Mouse (Mus musculus) forebrain, embryonic 11.5 days (tissue): ENCODE measurements around the gene Hba-x. TPM values are rescaled to one million over a fixed set of nuclear protein-coding genes. Genes with fewer than 3 reads are reported as not detected.

Experiments
- ATAC-seq: fragments of 200-750 bp; cut with Nextera tagmentation; replicated peaks from 2 replicates; pipeline ENCODE4 v1.8.0; 2017; ENCODE audit warnings: moderate TSS enrichment; ENCODE audit not compliant: low FRiP score
- DNase-seq: peaks from one replicate; pipeline ENCODE4 v3.0.0-alpha.2; 2017; ENCODE audit warnings: low spot score
- H3K27ac ChIP-seq: fragments of 300-500 bp; sonication (generic); 2 replicates; pipeline ENCODE4 v1.5.1; 2014; ENCODE audit warnings: low read depth, low read length
- H3K27me3 ChIP-seq: fragments of 300-500 bp; sonication (generic); 2 replicates; pipeline ENCODE4 v1.6.1; 2014; ENCODE audit warnings: mild to moderate bottlenecking, low read length, mixed read lengths; ENCODE audit not compliant: control insufficient read depth, insufficient read depth
- H3K36me3 ChIP-seq: fragments of 300-500 bp; sonication (generic); 2 replicates; pipeline ENCODE4 v1.6.1; 2014; ENCODE audit warnings: mild to moderate bottlenecking, low read length, moderate library complexity, mixed read lengths; ENCODE audit not compliant: control insufficient read depth, insufficient read depth
- H3K4me1 ChIP-seq: fragments of 300-500 bp; sonication (generic); replicated peaks from 2 replicates; pipeline ENCODE4 v1.6.1; 2014; ENCODE audit warnings: low read length, mixed read lengths; ENCODE audit not compliant: control insufficient read depth, insufficient read depth
- H3K4me2 ChIP-seq: fragments of 300-500 bp; sonication (generic); 2 replicates; pipeline ENCODE4 v1.6.1; 2014; ENCODE audit warnings: low read depth, mild to moderate bottlenecking, low read length, moderate library complexity, mixed read lengths; ENCODE audit not compliant: severe bottlenecking
- H3K4me3 ChIP-seq: fragments of 300-500 bp; sonication (generic); 2 replicates; pipeline ENCODE4 v1.5.1; 2014; ENCODE audit warnings: low read depth, low read length
- H3K9ac ChIP-seq: fragments of 300-500 bp; sonication (generic); 2 replicates; pipeline ENCODE4 v1.6.1; 2014; ENCODE audit warnings: low read length
- H3K9me3 ChIP-seq: fragments of 300-500 bp; sonication (generic); 2 replicates; pipeline ENCODE4 v1.6.1; 2016; ENCODE audit warnings: low read length, mixed read lengths; ENCODE audit not compliant: control insufficient read depth
- WGBS: fragments of 180-500 bp; shearing (Covaris S2); extraction: QIAGEN DNeasy Blood & Tissue Kit; methylation state at CpG from one replicate; pipeline ENCODE4 v1.1.7; 2014; 5-methylcytosine and 5-hydroxymethylcytosine counted together
- polyA plus RNA-seq: library from polyadenylated mRNA; unstranded; fragments of >200 nt; fragmentation: Nextera tagmentation; extraction: Ambion mirVana; gene quantifications from 2 replicates; pipeline ENCODE4 v1.2.1, GENCODE M21; 2014

Gene Hba-x
- polyA plus RNA-seq, 1 experiment from 2014 or later: 3,516 TPM

DNA sequence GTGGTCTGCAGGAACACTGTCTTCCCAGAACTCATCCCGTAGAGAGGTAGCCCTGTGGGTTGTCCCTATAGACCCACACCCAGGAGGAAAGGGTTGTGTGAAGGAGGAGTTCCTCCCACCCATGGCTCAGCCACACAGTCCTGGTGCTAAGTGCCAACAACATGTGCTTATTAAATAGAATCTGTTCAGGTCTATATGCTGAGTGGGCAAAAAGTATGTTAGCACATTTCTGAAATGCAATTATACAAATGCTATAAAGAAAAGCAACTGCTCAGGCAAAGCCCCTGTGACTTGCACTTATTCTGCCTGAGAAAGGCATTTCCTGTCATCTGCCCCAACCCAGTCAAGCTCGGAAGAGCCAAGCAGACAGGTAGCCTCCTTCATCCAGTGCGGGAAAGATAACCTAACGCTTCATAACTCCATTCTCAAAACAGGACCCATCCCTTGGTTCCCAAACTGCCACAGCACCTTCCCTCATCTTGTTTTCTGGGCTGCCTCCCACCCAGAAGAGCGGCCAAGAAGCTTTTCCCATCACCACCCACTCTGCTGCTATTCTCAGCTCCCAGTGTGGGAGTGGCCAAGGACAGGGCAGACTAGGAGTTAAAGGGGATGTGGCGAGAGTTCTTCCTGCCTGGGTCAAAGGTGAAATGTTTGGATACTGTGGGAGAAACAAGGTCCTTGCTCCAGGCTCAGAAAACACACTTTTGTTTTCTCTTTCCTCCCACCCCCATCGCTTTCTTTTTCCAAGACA lies 32.8 kb upstream of the Hba-x start:
- 80% methylated on average over 7 of the region's 7 CpGs for WGBS

DNA sequence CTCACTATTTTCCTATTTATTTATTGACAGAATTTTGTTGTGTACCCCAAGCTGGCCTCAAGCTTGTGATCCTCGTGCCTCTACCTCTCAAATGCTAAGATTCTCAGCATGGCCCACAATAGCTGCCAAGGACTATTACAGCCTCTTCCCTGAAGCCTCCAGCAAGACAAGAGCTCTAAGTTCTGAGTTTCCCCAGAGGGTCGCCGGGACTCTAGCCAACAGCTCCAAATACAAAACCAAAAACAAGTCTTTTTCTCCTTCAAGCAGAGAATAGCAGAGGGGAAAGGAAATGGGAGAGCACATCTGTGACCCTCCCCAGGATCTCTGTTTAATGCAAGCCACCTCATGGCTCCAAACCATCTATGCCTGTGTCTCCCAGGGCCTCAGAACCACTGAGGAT lies 32.1 kb upstream of the Hba-x start:
- no peak overlapping the region for H3K4me3 ChIP-seq
- ATAC-seq (no peak), DNase-seq (no peak)
- H3K9me3 ChIP-seq: no peaks in the 10 kb centered on the region
- H3K27me3 ChIP-seq: no peaks in the 10 kb centered on the region
- no peaks in the 10 kb centered on the region for H3K4me1 ChIP-seq
- H3K4me2 ChIP-seq: no peak overlapping the region
- H3K9ac ChIP-seq: no peak overlapping the region
- H3K36me3 ChIP-seq: no peaks in the 10 kb centered on the region; the same call in 1 of the 2 replicates
- H3K27ac ChIP-seq: no peak overlapping the region
- WGBS: 85% methylated on average over 3 of the region's 3 CpGs

More for the DNA sequence above, 32.8 kb upstream of the Hba-x start:
- H3K4me3 ChIP-seq: no peak overlapping the region
- H3K36me3 ChIP-seq: no peaks in the 10 kb centered on the region; the same call in 1 of the 2 replicates
- ATAC-seq: no peak
- no peak for DNase-seq
- H3K27me3 ChIP-seq: no peaks in the 10 kb centered on the region
- H3K9ac ChIP-seq: no peak overlapping the region
- H3K27ac ChIP-seq: no peak overlapping the region
- H3K9me3 ChIP-seq: no peaks in the 10 kb centered on the region
- H3K4me1 ChIP-seq: no peaks in the 10 kb centered on the region
- no peak overlapping the region for H3K4me2 ChIP-seq

DNA sequence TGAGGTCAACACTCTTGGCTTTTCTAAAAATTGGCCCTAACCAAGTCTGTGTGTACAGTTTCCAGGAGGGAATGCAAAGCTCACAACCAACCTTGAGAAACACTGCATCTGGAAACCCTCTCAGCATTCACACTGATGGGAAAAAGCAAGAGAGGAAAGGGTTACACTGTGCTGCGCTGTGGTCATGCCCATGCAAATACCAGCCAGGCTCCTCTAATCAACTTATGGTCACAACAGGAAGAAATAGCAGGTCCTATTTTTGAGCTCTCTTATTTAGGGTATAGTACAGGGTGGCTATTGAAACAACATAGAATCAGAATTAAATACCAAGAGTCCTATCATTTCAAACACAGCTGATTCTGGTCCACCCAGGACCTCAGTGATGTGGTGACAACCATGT lies 31.6 kb upstream of the Hba-x start:
- Histone ChIP-seq H3K4me1 (no peaks in the 10 kb centered on the region), H3K4me3 (no peak overlapping the region), H3K27ac (no peak overlapping the region), H3K9me3 (no peaks in the 10 kb centered on the region), H3K36me3 (no peaks in the 10 kb centered on the region; the same call in 1 of the 2 replicates), H3K4me2 (no peak overlapping the region), H3K27me3 (no peaks in the 10 kb centered on the region), H3K9ac (no peak overlapping the region)
- WGBS: 96% methylated on average over 1 of the region's 1 CpGs
- ATAC-seq (no peak), DNase-seq (no peak)

DNA sequence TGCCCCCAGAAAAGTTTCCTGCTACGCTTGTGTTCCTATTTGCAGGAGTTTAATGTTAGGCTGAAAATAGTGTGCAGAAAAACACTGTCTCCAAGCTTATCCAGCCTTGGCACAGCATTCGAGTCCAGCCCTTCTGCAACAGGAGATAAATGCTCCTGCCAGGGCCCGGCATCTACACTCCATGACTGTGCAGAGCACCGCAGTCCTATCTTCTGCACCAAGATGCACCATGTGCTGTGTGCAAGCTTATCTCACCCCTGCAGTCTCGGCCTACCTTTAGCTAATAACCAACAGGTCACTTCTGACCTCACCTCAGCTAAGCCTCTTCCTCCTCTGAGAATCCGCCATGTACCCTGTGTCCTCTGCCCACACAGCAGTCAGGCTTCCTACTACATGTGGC lies 30.6 kb upstream of the Hba-x start:
- H3K27ac ChIP-seq: no peak overlapping the region
- 86% methylated on average over 6 of the region's 6 CpGs for WGBS
- no peaks in the 10 kb centered on the region for H3K27me3 ChIP-seq
- H3K36me3 ChIP-seq: no peaks in the 10 kb centered on the region; the same call in 1 of the 2 replicates
- H3K4me3 ChIP-seq: no peak overlapping the region
- no peak overlapping the region for H3K9ac ChIP-seq
- no peak for ATAC-seq
- no peak overlapping the region for H3K4me2 ChIP-seq
- no peaks in the 10 kb centered on the region for H3K4me1 ChIP-seq
- DNase-seq: no peak
- H3K9me3 ChIP-seq: no peaks in the 10 kb centered on the region

DNA sequence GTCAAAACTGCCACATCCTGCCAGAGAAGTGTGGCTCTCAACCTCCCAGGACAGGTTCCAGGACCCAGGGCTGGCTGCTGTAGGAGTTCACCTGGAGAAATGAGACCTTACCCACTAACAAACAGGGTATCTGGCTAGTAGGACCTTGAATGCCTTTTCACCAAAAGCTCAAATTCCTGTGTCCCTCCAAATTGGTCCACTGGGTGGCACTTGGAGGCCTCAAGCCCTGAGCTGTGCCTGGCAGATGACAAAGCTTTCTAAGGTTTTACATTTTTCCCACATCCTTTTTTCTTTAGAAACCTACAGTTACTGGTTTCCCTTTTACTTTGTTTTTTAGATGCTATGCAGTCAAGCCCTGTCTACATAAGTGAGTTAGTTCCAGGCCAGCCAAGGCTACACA lies 29.1 kb upstream of the Hba-x start:
- no peaks in the 10 kb centered on the region for H3K9me3 ChIP-seq
- H3K9ac ChIP-seq: no peak overlapping the region
- H3K36me3 ChIP-seq: no peaks in the 10 kb centered on the region; the same call in 1 of the 2 replicates
- no peak overlapping the region for H3K4me2 ChIP-seq
- H3K4me1 ChIP-seq: no peaks in the 10 kb centered on the region
- ATAC-seq (no peak), DNase-seq (no peak)
- no peak overlapping the region for H3K27ac ChIP-seq
- no peaks in the 10 kb centered on the region for H3K27me3 ChIP-seq
- H3K4me3 ChIP-seq: no peak overlapping the region

DNA sequence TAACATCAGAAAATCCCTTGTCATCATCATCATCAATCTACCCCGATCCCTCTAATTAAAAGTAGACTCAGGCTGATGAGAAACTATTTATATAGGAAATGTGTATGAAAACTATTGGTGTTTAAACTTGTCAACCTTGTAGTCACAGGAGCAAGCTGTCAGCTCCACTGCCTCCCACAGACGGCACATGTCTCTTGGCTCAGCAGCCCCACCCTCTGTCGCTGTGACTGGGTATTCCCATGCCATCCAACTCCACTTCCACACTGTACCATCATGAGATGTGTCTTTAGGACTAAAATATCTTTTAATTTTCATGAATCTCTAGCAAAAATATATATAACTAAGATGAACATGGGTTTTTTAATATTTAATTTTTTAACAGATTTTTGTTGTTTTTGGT lies 27.9 kb upstream of the Hba-x start:
- Histone ChIP-seq H3K27ac (no peak overlapping the region), H3K4me2 (no peak overlapping the region), H3K4me1 (no peaks in the 10 kb centered on the region), H3K9me3 (no peaks in the 10 kb centered on the region), H3K9ac (no peak overlapping the region), H3K4me3 (no peak overlapping the region), H3K36me3 (no peaks in the 10 kb centered on the region; the same call in 1 of the 2 replicates), H3K27me3 (no peaks in the 10 kb centered on the region)
- ATAC-seq (no peak), DNase-seq (no peak)
- WGBS: 98% methylated on average over 3 of the region's 3 CpGs

DNA sequence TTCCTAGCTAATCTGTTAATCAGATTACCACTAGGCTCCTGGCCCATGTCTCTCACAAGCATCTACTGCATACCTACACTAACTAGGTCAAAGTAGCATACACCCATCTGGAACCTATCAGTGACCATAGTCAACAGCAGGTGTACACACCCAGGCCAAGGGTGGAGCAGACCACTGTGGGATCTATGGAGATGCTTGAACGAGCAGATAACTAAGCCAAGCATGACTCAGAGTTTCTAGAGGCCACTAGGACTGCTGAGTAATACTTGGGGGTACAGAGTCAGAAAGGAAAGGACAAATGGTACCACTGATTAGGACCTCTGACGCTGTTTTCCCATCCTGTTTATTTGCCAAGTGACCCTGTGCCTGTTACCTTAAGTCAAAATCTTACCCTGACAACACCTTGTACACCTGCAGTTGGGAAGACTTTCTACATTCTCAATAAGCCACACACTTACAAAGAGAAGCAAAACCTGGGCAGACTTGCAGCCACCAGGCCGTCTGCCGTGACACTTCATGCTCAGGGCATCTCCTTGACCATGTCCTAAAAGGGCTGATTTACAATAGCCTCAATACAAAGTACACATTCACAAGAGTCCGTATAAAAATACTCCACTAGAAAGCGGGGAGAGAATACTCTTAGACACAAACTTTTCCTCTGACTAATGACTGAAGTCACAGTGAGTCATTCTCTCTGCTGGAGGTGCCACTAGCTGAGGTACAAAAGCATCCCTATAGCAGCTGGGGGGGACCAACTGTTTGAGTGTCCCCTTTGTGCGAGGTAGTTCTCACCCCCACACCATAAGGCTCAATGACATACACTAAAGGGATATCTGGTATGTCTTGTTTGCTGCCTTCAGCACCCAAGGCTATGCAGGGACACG lies 25.1 kb upstream of the Hba-x start:
- DNase-seq (no peak), ATAC-seq (no peak)
- H3K9me3 ChIP-seq: no peaks in the 10 kb centered on the region
- H3K27me3 ChIP-seq: no peaks in the 10 kb centered on the region
- no peak overlapping the region for H3K4me3 ChIP-seq
- H3K9ac ChIP-seq: no peak overlapping the region
- no peaks in the 10 kb centered on the region for H3K4me1 ChIP-seq
- peak overlapping the region; percentile 2; the same call in 1 of the 2 replicates for H3K27ac ChIP-seq
- no peaks in the 10 kb centered on the region; the same call in 1 of the 2 replicates for H3K36me3 ChIP-seq
- WGBS: 86% methylated on average over 8 of the region's 8 CpGs
- no peak overlapping the region for H3K4me2 ChIP-seq

DNA sequence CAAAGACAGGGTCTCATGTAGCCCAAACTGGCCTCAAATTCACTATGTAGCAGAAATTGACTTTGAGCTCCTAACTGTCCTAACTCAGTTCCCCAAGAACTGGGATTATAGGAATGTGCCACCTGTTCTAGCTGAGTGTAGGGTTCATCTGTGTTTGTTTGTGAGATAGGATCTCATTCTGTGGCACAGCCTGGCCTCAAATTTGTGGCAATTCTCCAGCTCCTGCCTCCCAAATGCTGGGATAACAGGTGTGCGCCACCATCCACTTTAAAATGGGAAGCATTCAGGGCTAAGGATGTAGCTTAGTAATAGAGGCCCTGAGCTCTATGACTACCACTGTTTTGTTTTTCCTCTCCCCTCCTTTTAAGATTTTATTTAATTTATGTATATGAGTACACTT lies 23.1 kb upstream of the Hba-x start:
- Histone ChIP-seq H3K4me1 (no peaks in the 10 kb centered on the region), H3K4me3 (no peak overlapping the region), H3K27me3 (no peaks in the 10 kb centered on the region), H3K4me2 (no peak overlapping the region), H3K9ac (no peak overlapping the region), H3K36me3 (no peaks in the 10 kb centered on the region; the same call in 1 of the 2 replicates), H3K27ac (no peak overlapping the region), H3K9me3 (no peaks in the 10 kb centered on the region)
- DNase-seq (no peak), ATAC-seq (no peak)
- 100% methylated on average over 1 of the region's 1 CpGs for WGBS
